Mouse (Mus musculus): ENCODE data around the gene Gm9887.
A peak's percentile ranks its signal among the peaks of the same experiment; 100 is the strongest.
"Not testable (repeated sequence)": the region's sequence is repeated elsewhere in the genome, so short reads cannot be mapped to it uniquely, and the experiment has no call there.

The Gm9887 gene

DNA sequence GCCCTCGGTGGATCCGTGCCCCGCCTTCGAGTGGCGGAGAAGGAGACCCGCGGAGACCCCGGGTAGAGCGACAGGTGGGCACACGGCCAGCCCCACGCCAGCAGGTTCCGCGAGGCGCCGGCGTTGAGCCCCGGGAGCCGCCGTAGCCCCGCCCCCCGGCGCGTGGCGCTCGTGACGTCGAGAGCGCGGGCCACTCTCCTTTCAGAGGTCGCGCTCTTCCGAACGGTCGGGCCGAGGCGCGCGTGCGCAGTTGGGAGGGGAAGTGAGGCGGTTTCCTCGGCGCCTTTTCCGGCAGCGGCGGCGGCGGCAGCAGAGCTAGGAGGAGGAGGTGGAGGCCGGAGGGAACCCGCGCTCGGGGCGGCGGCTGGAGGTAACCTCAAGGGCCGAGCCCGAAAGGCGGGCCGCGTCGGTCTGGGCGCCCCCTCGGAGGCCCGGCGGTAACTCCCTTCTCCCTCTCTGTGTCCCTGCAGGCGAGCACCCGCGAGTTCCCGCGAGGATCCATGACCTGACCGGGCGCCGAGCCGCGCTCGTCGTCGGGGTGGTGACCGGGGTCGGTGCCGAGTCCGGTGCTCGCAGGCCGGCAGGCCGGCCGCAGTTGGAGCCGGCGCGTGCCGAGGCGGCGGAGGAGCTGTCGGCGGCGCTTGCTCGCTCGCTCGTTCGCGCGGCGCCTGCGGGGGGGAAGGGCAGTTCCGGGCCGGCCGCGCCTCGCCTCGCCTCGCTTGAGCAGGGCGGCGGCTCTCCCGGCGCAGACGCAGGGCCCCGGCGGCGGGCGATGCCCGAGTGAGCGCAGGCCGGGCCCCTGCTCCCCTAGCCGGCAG lies at the start of gene Gm9887, which contains the start of gene Arf6:
Gm9887 (minus strand) TSS at position 605 of the 818 bp plus-strand sequence.
Arf6 (plus strand) TSS at position 297 of the 818 bp plus-strand sequence.
- DNase-seq, result peak; percentile 99

DNA sequence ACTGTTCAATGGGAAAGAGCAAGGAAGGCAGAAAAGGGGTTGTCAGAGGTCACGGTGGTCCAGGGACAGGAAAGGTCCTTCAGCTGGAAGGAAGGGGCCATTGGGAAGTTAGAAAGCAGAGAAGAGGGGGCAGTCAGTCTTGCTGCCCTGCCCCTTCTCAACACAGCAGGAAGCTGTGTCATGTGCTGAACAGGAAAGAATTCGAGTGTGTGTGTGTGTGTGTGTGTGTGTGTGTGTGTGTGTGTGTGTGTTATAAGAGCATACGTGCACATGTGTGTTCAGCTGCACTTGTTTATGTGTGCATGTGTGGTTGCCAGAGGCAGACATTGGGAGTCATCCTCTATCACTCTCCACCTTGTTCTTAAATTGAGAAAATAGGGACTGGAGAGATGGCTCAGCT lies 48.5 kb upstream of the Gm9887 start:
- no peak for DNase-seq

DNA sequence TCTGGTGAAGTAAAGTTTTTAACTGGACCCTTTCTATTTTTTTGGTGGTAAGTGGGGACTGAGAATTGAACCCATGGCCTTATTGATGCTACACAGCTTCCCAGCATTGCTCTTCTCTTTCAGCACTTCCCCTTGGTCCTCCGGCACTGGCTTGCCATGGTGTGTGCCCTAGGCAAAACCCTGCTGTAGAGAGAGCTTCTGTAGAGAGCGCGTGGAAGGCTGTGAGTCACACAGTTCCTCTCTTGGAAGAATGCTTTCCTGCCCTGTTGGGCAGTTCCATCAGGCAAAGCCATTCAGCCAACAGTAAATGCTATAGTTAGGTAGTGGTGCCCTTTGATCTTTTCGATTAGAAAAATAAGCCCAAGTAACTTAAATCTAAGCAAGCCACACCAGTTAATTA lies 47.3 kb upstream of the Gm9887 start:
- no peak for DNase-seq

DNA sequence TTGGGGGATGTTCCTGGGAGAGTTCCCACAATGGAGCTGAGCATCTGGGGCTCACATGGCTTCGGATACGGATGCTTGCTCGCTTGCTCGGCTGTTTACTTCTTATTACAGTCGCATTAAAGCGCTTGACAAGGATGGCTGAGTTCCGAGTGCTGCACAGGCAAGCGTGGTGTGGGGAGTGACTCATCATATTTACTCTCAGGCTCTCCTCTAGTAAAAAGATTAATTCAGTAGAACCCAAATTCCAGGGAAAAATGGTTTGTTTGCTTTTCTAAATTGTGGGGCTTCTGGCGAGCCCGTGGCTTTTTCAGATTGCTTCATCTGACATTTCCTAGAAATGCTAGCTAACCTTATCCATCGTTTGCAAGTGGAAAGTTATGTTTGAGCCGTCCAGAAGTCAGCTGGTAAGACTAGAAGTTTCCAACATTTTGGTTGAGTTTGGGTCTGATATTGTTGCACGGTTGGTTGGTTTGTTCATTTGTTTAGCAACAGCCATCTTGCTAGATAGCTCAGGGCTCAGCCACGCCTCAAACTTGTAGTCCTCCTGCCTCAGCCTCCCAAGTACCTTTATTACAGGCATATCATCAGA lies 46.9 kb upstream of the Gm9887 start:
- DNase-seq, result peak; percentile 24

DNA sequence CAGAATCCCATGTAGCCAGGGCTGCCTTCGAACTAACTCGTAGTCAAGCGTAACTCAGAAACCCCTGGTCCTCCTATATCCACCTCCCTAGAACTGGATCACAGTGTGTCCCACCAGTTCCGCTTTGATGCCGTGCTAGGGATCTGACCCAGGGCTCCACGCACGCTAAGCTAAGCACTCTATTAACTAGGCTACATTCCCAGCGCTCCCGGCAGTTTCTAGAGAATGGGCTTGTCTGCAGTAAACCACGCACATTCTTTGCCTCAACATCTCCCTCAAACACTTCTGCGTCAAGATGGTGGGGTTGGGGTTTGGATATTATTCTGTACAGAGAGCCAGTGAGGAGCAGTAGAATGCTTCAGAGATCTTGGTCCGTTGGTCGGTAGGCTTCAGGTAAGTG lies 46.3 kb upstream of the Gm9887 start:
- no peak for DNase-seq

DNA sequence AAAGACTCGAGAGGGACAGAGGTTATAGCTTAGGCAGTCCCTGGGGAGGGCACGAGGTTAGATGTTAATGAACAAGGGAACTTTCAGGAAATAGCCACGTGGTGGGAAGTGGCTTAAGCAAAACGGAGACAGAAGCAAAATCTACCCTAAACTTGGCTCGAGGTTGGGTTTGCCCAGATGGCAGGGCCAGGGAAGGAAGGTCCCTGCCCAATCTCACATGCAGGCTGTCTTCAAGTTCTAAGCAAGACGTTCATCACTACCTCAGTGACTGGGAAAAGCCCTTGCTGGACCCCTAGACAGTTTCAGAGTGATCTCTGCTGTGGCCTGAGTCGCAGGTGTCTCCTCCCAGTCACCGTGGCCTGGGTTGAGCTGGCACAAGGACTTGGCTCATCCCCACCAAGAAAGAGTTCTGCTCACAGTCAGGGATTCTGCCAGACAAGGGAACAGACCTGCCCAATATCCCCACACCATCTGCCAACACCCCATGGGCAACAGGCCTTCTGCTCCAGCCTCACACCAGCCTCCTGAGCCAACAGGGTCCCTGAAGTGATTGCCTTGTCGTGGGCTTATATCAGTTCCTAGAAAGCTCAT lies 45.5 kb upstream of the Gm9887 start:
- DNase-seq, result no peak

DNA sequence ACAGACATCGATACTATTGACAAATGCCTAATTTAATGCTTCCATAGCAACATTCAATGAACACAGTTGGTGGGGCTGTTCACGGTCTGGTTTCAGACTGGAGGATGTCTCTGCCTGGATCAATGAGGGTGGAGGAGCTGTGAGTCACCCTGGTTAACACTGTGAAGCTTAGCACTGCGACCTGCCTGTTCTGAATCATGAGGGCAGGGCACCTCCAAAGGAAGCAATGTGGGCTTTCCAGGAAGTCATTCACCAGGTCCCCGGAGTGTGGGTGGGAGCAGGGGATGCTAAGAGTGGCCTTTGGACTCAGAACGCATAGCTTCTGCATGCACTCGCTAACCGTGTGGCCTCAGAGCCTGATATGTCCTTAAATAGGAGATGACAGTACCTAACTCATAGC lies 44.5 kb upstream of the Gm9887 start:
- DNase-seq, result no peak

DNA sequence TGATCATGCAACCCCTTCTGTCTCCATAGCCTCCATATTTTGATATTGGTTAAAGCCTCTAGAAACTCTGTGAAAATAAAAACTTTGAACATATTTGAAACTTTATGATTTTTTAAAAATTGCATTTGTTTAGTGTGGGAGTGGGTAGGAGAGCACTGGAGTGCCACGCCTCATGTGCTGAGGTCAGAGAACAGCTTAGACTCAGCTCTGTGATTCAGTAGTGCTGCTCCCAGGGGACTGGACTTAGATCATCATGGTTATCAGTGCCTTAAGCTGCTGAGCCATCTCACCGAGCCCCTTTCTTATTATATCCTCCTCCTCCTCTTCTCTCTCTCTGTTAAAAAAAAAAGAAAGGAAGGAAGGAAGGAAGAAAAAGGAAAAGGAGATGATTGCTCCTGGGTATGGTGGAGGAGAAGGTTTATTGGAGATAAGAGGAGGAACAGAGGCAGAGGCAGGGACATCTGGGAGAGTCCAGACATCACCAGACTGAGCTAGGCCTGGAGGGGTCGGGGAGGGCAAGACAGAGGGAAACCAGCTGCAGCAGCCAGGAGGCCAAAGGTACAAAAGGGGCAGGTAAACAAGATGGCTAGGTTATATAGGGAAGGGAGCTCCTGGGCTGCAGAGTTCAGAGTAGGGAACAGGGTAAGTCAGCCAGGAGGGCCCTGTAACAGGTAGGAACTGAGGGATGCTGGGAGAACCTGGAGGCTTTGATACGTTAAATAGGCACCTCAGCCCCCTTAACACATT lies 42.7 kb upstream of the Gm9887 start:
- no peak for DNase-seq

DNA sequence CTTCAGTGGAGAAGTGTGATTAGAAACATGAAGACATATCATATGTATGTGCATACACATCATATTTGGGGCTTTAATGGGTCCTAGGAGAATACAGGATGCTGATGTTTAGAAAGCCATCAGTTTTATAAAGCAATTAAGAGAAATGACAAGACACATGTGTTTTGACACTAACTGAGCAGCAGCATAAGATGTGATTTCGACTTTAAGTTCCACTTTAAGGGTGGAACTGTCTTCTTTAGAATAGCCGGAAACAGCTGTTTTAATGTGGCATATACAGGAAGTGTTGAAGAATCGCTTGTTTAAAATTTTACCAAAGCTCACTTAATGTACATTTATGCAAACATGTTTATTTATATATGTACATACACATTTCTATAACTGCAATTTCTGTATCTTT lies 41.0 kb upstream of the Gm9887 start:
- DNase-seq, result no peak

DNA sequence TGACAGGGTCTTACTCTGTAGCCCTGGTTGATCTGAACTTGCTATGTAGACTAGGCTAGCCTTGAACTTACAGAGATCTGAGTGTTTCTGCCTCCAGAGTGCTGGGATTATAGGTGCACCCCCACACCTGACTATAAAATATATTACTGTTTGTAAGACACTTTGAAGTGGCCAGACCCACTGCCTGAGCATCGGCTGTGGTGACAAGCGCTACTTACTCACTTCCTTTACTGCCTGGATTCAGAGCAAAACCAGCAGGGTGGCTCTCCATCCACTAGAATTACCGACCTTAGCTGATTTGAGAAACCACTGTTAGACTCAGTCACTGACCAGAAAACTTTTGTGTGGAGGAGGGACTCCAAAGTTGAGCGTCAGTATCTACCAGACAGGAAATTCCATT lies 39.7 kb upstream of the Gm9887 start:
- DNase-seq, result no peak

DNA sequence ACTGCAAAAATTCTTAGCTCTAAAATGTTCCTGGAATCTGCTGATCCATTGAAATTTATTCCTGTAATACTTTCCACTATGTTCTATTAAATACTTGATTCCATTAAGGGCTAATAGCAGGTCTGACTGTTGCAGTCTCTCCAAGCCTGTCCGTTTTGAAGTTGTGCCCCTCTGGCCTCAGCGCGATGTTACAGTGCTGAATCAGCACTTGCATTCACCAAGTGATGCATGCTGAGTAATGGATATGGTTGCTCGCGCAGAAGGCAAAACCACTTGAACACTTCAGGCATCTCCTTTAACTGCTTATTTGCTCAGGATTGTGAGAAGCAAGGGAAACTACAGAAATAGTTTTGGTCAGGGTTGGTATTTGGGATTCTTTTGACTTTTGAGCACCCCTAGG lies 38.5 kb upstream of the Gm9887 start:
- no peak for DNase-seq

DNA sequence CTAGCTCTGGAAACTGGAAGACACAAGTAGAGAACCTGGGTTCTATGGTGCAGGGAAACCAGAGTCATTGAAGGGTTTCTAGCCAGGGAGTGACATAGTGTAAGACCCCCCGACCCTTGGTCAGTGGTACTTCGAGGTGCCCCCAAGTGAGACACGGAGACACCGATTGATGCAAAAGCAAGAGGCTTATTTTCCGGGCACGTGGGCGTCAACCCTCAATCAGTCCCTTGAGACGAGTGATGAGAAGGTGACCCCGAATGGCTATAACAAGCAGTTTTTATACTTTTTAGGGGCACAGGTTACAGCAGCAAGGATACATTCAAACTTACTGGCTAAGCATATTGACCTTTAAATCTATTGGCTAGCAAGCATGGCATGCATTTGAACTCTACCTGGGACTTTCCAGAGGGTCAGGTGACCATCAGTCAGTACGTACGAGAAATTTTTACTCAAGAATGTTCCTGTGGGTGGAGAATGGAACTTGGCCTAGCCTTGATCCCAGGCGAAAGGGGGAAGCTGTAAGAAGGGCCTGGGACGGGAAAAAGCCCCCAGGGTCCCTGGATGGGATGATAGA lies 30.4 kb upstream of the Gm9887 start:
- no peak for DNase-seq

DNA sequence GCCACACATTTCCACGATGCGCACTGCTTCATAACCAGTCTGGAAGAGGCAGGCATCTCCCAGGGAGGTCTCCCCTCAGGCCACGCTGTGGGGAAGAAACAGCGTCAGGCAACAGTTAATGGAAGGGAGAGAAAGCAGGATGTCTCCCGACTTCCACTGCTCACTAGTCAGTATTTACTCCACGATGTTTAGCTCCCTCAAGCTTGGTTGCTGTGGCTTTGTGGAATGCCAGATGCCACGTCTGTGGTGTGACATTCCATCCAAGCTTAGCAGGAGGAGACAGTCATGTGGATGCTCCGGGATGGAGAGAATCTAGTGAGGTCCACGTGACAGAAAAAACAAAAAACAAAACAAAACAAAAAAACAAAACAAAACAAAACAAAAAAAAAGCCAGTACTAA lies 29.8 kb upstream of the Gm9887 start:
- DNase-seq, result no peak

DNA sequence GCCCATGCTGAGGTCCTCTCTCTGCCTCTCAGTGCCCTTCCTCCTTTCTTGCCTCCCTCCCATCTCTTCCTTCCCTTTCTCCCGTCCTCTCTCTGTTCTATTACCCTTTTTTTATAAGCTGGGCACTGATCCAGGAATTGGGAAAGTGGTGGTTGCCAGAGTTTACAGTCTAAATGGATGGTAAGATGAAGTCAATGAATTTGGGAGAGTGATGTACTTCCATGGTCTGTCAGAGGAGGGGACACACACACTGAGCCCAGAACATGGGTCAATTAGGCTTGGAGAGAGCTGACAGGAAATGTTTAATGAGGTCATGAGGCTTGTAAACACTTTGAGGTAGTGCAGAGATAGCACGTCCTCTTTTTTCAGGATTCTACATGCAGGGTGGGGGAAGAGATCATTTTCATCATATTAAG lies 28.6 kb upstream of the Gm9887 start:
- peak; percentile 30 for DNase-seq

DNA sequence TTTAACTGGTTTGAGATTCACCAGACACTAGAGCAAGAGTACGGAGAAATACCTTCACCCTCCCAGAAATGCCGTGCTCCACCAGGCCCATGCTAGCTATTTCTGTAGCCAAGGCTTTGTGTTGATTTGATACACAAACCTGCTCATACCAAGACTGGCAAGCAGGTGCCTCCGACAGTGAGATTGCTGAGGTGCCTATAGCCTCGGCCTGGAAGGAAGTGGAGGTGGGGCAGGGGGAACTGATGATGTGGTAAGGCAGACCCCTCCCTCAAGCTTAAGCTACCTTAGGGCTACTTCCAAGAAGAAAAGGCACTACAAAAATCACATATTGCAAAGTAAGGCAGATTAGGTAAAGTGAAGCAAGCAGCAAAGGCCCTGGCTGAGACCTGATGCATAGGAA lies 28.1 kb upstream of the Gm9887 start:
- DNase-seq, result no peak

DNA sequence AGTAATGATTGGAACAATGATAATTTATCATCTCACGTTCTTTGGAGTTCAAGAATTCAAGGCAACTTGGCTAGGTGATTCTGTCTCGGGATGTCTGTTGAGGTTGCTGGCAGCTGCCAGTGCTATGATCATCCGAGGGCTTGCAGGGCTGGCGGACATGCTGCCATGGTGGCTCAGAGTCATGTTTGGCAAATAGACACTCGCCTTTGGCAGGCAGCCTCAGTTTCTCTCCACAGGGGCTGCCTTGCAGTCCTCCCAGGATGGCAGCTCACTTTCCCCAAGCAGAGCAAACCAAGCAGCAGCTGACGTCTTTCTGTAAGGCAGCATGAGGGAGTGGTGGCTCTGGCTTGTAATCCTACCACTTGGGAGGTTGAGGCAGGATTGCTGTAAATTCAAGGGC lies 22.2 kb upstream of the Gm9887 start:
- DNase-seq, result no peak

DNA sequence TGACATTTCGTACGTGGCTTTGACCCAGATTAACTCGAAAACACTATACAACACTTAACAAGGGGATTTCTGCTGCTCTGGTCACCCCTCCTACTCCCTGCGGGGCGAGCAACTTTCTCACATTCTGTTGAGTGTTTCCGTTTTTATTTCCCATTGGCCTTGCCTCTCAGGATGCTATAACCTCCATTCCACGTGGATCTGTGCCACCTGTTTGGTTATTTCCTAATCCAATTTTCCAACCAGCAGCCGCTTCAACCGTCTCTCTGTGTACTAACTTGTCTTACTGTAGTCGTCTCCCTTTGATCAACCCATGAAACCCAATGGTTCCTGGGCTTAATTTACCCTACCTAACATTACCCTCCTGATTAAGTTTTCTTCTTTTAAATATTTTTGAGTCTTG lies 20.8 kb upstream of the Gm9887 start:
- DNase-seq, result no peak

DNA sequence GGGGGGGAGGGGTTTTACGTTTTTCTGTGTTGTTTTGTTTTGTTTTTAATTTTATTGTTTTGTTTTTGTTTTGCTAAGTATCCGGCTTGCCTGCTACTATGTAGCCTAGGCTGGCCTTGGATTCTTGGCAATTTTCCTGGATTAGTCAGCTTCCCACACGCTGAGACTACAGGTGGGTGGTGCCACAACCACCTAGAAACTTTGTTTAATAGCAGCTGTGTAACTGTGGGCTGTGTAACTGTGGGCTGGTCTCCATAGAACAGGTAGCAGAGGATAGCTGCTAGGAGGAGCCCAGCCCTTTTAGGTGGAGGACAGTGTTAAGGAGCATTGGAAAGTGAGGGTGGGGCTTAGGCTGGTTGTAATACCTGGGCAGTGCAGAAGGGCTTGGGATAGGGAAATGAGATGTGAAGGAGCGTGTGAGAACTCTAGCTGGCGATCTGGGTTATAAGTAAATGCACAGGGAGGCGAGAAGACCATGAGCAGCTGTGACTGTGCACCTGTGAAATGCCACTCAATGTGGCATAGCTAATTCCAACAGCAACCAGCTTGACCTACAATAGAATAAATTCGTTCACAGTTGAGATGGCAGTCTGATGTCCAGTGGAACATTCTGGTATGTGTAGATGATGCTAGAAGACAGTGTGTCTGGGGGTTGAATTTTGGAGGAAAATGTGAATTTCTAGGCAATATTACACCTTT lies 17.9 kb upstream of the Gm9887 start:
- DNase-seq, result no peak

DNA sequence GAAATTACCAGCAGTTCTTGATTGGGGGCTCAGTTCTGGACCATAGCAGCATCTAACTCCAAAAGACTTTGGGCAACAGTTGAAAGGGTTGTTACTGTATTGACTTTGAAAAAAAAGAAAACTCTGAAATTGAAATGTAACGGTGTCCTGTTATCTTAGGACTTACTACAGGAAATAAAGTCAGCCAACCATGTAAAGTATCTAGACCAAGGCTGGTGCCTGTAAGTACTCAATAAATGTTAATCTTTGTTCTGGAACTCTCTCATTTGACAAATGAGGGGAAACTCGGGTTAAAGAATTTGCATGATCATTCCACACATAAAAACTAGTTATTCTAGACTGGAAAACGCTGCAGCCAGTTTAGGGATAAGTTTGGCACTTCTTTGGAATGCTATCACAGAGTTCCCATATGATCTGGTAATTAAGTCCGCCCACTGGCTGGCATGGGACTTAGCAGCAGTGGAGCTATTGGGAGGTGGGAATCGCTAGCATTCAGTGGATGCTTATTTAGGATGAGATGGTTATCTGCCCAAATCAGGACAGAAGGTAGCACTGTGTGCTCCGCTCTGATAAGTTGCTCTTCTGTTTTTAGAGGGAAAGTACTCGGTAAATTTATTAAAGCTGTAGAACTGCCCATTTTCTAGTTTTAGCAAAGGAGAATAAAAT lies 17.1 kb upstream of the Gm9887 start:
- DNase-seq, result no peak

DNA sequence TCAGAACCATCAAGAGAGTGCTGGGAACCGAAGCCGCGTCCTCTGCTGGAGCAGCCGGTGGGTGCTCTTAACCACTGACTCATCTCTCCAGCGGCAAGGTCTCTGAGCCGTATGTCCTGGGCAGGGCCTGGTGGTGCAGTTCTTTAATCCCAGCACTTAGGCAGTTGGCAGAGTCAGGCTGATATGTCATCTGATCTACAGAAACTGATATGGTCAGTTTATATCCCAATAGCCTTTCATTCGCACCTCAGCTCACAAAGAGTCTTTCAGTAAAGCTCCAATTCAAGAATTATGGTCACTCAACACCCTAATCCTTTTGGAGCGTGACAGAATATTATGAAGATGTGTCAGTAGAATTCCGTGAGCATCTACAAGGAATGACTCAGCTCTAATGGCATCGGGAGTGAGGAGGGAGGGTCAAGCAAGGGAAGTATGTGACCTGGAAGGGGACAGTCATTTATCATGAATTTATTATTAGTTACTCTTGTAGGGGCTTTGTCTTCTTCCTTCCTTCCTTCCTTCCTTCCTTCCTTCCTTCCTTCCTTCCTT lies 16.1 kb upstream of the Gm9887 start:
- DNase-seq, result no peak

DNA sequence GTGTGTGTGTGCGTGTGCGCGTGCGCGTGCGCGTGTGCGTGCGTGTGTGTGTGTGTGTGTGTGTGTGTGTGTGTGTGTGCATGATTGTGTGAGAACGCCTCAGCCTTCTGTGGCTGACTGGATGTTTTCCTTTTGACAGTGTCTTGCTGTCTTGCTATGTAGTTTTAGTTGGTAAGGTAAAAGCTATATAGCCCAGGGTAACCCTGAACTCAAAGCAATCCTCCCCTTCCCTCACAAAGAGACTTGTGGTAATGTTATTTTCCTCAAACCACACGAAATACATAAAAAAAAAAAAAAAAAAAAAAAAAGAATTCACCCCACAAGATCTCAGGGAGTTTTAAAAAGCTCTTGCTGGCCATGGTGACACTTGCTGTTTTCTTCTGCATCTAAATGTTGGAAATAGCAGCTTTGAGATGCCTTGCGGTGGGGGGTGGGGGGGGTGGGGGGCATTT lies 14.0 kb upstream of the Gm9887 start:
- DNase-seq, result not testable (repeated sequence)

Data from lung, postnatal 10 days (tissue).